Mouse (Mus musculus) 3T3-L1 (cell line): Measurements from ENCODE around the gene Spry2.

ENCODE experiments used
- DNase-seq: peaks from one replicate; pipeline ENCODE4 v3.0.0-alpha.2; 2015; ENCODE audit warnings: low read depth, low spot score

The Spry2 gene

GRCm38 (mm10) chr14:105896791-105897568 is at the start of gene Spry2:
Spry2 (minus strand) TSS chr14:105896819.
- DNase-seq = peak; percentile 96

DNA sequence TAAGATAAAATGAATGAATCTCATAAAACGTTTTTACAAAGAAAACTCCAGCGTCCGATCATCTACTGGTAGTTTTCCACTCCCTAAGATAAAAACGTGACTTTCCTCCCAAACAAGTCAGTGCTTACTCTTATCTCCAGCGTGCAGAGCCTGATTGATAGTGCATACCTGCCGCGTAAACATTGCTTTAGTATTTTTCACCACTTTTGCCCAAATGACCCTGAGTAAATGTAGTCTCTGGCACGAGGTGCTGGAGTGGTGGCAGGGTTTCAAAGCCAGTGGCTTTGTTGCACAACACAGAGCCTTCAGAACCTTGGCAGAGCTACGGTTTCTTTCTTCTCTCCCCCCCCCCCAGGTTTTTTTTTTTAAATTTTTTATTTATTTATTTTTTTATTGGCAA is 44.7 kb upstream of the Spry2 start:
- no peak for DNase-seq

DNA sequence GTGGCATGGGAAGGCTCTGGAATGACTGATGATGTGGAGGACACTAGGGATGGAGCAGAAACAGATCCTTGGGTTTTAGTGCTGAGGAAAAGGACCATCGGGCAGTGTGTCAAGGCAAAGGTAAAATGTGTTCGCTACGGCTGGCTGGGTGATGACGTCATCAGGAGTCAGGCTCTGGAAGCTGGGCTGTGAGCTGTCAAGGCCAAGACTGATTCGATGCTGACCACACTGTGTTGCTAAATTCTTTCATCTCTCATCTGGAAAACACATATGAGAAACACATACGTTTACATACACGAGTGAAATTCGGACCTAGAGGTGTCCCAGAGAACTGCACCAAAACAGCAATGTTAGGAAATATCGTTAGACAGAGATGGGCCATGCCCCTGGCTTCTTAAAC is 30.1 kb upstream of the Spry2 start:
- DNase-seq = peak; percentile 57

DNA sequence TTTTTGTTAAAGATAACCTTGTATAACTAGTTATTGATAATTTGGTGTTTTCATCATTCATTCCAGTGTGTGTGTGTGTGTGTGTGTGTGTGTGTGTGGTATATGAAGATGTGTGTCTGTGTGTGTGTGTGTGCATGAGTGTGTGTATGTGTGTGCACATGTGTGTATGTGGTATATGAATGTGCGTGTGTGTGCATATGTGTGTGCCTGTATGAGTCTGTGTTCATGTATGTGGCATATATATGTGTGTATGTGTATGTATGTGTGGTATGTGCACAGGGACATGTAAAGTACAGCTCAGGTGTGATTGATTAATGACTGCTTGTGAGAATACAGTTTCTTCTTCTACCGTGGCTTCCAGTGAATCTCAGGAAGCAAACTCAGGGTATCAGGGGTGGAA is 28.7 kb upstream of the Spry2 start:
- DNase-seq = no peak

DNA sequence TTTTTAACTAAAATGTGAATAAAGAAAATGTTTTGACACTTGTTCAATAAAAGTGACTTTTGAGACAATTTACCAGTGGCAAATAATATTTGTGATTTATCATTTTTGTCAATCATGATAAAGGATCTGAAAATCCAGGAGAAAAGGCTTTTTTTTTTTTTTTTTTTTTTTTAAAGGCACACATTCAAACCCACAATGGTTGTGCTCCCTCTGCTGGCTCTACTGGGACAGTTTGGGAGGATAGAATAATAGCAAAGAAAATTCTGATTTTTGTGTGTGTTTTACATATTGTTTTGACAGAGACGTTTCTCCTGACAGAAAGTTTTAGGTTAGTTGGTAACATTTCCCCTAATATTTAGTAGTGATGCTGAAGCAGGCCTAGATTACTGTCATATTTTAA is 28.1 kb upstream of the Spry2 start:
- peak; percentile 73 for DNase-seq

DNA sequence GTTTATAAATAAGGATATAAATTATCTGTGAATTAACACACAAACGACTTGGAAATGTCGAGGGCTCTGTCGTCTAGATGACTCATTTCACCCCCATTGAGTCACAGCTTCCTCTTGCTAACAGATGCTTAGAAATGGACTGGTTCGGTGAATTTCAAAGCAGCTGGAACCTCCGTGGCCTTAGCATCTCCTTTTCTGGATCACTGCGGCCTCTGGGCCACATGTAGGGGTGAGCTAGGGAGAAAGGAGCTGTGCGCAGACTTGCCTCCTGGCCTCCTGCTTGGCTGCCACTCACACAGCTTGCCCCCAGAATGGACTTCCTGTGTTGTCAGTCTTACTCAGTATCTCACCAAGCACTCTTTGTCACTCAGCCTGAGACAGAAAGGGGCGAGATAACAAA is 26.3 kb upstream of the Spry2 start:
- DNase-seq = peak; percentile 74

- peak; percentile 48 for DNase-seq
Observed at GRCm38 (mm10) chr14:105922427-105922826, 25.8 kb upstream of the Spry2 start.

DNA sequence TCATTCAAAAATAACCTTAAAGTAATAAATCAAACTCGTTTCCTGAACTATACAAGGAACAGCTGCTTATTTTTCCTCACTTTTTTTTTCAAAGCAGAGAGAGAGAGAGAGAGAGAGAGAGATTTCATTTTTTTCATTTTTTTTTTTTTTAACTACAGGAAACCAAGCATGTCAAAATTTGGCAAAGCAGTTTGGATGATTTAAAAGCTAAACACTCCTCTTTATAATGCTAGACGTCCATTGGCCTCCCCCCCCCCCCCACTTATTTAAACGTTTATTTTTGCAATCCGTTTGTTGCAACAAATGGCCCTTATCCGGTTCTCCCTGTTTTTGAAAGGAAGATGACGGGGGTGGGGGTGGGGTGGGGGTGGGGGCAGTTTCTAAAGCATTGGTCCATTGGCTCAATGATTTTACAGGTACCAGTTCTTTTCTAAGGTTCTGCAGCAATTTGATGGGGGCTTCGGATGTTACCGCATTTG is 24.6 kb upstream of the Spry2 start:
- no peak for DNase-seq

DNA sequence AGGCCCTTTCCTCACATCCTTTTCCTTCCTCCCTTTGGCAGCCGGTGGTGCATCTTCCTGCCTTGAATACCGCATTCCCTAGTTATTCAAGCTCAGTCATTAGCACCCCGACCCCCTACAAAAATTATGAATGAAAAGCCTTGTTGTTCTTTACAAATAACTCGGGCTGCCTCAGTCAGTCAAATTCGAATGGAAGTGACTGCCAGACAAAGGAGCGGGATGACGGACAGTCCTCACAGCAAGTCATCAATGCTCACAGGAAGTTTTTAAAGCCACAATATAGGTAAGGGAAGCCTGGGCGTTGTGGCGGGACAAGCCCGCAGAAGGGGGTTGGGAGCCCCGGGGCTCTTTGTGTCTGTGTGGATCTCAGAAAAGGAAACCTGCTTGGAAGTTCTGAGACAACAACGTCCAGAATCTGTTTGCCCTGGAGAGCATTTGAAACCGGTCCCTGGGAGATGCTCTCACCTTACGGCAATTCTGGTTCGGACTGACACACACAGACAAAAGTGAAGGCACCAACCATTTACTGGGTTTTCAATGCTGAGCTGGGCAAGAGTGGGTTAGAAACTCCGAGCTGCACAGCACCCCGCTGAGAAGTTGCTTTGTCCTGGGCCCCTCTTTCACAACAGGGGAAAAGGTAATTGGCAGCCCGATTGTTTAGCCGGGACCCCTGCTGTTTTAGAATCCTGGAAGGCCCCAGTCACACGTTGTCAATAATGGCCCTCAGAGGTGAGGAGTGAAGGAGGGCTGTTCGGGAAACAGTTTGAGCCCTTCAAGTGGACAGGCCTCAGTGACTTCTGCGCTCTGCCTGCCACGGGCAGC is 24.0 kb upstream of the Spry2 start:
- DNase-seq = no peak

DNA sequence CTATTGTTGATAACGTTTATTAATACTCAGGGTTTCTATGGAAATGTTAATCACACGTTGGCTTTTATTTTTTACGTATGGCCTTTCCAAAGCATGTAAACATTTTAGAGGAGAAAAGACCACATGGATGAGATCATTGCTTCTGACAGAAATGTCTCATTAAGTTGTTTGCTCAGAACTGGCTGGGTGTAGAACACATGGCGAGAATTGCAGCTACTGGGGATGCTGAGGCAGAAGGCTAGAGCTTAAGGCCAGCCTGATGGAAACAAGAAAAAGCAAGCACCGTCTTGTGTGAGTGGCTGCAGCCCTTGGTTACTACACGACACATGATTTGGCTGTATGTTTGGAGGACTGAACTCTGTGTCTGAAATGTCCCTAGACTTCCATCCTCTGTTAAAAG is 10.6 kb upstream of the Spry2 start:
- DNase-seq = no peak

- DNase-seq = no peak
Observed at GRCm38 (mm10) chr14:105905935-105906334, 9.3 kb upstream of the Spry2 start.

GRCm38 (mm10) chr14:105905509-105905908 is 8.9 kb upstream of the Spry2 start:
- no peak for DNase-seq

- DNase-seq = peak; percentile 65
Observed at GRCm38 (mm10) chr14:105902807-105903206, 6.2 kb upstream of the Spry2 start.

- no peak for DNase-seq
Observed at GRCm38 (mm10) chr14:105900841-105901240, 4.2 kb upstream of the Spry2 start.

DNA sequence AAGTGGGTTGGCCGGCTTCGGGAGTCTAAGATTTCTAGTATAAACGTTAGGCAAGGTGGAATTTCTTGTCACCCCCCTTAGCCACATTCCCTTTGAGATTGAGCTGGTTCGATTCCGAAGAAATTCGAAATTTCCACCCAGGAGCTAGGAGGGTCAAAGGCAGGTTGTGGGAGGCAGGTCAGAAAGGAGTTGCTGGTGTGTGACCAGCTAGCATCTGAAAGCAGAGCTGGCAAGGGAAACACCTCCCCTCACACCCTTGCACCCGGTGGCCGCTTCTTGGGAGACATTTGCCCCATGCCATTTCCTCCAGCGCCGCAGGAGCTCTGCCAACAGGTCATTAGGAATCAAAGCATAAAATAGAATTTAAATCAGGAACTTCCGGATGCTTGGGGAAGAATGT is 2.5 kb upstream of the Spry2 start:
- no peak for DNase-seq

DNA sequence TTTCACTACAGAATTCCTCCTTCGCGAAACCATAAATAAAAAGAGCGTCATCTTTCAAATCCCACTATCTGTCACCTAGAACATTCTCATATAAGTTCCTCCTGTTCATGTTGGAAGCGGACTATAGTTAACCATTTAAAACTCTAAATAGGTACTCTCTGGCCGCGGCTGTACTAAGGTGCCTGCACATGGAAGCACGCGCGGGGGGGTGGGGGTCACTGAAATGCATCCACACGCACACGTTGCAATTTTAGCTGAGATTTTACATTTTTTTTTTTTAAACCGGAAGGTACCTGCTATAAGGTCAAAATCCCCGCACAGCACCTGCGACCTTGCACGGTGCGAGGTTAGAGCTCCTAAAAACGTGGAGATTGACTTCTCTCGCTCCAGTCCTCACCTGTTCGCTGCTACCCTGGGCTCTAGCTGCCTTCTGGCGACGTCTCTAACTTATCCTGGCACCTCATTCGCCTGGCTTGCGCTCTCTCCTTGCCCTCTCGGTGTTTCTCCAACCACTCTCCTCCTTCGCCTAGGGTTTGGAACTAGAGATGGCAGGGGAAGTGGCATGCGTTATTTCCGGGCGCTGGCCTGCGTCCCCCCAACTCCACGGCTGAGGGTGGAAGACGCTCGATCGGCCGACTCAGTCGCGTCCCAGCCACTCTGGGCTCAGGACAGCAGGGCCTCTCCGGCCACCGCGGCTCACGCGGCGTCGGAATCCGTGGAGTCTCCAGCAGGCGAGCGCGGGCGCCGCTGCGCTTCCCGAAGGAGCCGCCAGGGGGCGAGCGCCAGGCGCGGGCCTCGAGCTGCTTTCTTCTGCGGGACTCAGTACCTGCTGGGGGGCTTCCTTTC is 1.9 kb upstream of the Spry2 start:
- peak; percentile 76 for DNase-seq

GRCm38 (mm10) chr14:105897569-105898101 is 1.0 kb upstream of the Spry2 start:
- peak; percentile 70 for DNase-seq

DNA sequence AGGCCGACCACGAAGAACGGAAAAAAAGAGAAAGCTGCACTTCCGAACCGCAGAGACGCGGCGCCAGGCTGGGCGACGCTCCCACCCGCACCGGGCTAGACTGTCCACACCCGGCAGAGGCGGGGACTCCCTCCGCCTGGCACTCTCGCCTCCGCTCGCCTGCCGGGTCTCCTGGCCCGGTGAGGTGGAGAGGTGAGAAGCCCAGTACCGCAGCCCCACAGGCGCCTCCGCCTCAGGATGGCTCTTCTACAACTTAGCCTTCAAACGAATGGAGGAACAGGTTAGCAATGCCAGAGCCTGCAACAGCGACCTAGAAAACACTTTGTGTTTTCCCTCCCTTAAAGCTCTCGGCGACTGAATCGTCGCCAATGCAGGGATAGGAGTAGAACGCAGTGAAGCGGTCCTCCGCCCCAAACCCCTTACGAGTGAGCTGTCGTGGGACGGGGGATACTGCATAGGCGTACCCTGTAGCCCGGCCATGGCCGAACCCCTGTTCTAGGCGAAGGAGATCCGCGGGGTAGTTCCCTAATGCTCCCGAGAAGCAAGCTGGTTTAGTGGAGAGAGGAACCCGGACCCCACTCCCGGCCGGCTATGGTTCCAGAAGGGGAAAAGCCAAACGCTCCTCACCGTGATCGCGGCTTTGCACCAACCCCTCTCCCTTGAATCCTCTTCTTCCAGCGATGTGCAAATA is 513 bp downstream of the Spry2 start:
- DNase-seq = peak; percentile 49

DNA sequence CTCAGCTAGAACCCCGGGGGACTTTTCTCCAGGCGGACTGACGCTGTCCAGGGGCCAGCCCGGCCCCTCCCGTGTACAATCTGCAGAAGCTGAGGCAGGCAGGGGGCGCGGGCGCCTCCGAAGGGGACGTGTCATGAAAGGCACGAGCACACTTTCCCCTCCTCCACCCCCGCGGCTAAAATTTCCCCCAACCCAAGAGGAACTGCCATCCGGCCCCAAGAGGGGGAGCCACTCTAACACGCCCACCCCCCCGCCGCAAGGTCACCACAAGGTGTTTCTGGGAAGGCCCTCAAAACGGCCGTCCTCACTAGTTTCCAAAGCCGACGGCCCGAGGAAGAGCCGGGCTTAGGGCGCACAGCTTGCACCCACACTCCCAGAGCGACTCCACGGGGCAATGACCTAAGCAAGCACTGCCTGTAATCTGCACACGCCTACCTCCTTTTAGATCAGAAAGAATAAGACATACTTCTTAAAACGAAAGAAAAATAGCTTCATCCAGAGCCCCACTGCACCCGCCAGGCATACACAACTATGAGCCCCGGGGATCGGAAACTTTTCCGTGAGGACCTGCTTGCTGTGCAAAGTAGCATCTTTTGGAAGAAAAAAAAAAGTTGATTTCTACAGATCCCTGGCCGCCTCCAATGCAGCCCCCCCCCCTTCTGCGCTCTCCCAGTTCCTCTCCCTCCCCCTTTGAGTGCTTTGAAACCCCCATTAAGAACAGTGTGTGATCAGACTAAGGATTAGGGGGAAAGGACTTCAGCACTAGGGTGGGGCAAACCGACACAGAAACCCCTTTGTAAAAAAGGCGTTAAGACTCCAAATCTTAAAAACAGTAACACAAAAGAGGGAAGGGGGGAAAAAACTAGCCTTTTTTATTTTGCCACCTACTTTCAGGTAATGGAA is 1.4 kb downstream of the Spry2 start:
- peak; percentile 65 for DNase-seq

DNA sequence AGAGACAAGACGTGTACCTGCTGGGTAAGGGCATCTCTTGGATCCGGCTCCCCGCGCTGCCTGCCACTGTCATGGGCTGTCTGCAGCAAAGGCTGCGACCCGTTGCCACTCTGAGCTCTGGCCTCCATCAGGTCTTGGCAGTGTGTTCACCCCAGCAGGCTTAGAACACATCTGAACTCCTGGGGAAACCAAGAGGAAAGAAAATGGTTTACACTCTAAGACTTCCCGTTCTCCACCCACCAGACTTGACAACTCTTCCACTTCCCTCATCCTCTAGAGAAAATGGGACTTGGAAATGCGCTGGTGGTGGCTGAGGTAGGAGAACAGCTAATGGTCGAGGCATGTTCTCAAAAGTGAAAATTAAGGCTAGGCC is 3.0 kb downstream of the Spry2 start:
- peak; percentile 60 for DNase-seq
